Mouse (Mus musculus) embryonic facial prominence, embryonic 14.5 days (tissue): ENCODE results near the gene Vax1. TPM values are rescaled to one million over a fixed set of nuclear protein-coding genes. Genes with fewer than 3 reads are reported as not detected.

ENCODE experiments used
- ATAC-seq: fragments of 200-750 bp; cut with Nextera tagmentation; 2 replicates; pipeline ENCODE4 v1.8.0; 2017; ENCODE audit warnings: low read depth, moderate number of reproducible peaks, moderate TSS enrichment
- DNase-seq: peaks from one replicate; pipeline ENCODE4 v3.0.0-alpha.2; 2015; ENCODE audit warnings: low spot score
- H3K27ac ChIP-seq: fragments of 300-500 bp; sonication (generic); replicated peaks from 2 replicates; pipeline ENCODE4 v1.5.1; 2014; ENCODE audit warnings: low read depth, mild to moderate bottlenecking, low read length, moderate library complexity
- H3K27me3 ChIP-seq: fragments of 300-500 bp; sonication (generic); replicated peaks from 2 replicates; pipeline ENCODE4 v1.6.1; 2014; ENCODE audit warnings: low read length; ENCODE audit not compliant: control insufficient read depth, insufficient read depth
- H3K36me3 ChIP-seq: fragments of 300-500 bp; sonication (generic); 2 replicates; pipeline ENCODE4 v1.6.1; 2014; ENCODE audit warnings: low read length, mixed read lengths; ENCODE audit not compliant: control insufficient read depth, insufficient read depth
- H3K4me1 ChIP-seq: fragments of 300-500 bp; sonication (generic); 2 replicates; pipeline ENCODE4 v1.6.1; 2014; ENCODE audit warnings: antibody characterized with exemption, low read length; ENCODE audit not compliant: control insufficient read depth, insufficient read depth
- H3K4me2 ChIP-seq: fragments of 300-500 bp; sonication (generic); 2 replicates; pipeline ENCODE4 v1.6.1; 2014; ENCODE audit warnings: low read depth, mild to moderate bottlenecking, low read length, moderate library complexity, mixed read lengths
- H3K4me3 ChIP-seq: fragments of 300-500 bp; sonication (generic); 2 replicates; pipeline ENCODE4 v1.5.1; 2014; ENCODE audit warnings: low read depth, mild to moderate bottlenecking, low read length
- H3K9ac ChIP-seq: fragments of 300-500 bp; sonication (generic); 2 replicates; pipeline ENCODE4 v1.6.1; 2014; ENCODE audit warnings: low read depth, mild to moderate bottlenecking, low read length, moderate library complexity, mixed read lengths
- H3K9me3 ChIP-seq: fragments of 300-500 bp; sonication (generic); 2 replicates; pipeline ENCODE4 v1.6.1; 2016; ENCODE audit warnings: low read length; ENCODE audit not compliant: control insufficient read depth
- WGBS: fragments of 180-500 bp; shearing (Covaris S2); extraction: QIAGEN DNeasy Blood & Tissue Kit; methylation state at CpG from one replicate; pipeline ENCODE4 v1.1.7; 2014; 5-methylcytosine and 5-hydroxymethylcytosine counted together
- polyA plus RNA-seq: library from polyadenylated mRNA; unstranded; fragments of >200 nt; fragmentation: Nextera tagmentation; extraction: Ambion mirVana; gene quantifications from 2 replicates; pipeline ENCODE4 v1.2.1, GENCODE M21; 2014

Gene Vax1
- 0.26 TPM in 1 of 2 replicates, not detected in the other for polyA plus RNA-seq

GRCm38 (mm10) chr19:59169936-59170765, at the start of gene Vax1:
Gene Vax1 (minus strand): TSS chr19:59170056.
- Histone ChIP-seq H3K36me3 (no peaks in the 10 kb centered on the region), H3K27me3 (peaks cover 98% of the 10 kb centered on the region), H3K27ac (no peak within 1 kb of the TSS), H3K4me2 (peak within 1 kb of the TSS; percentile 48), H3K9ac (peak within 1 kb of the TSS; percentile 27), H3K4me1 (peaks cover 8% of the 10 kb centered on the region; the same call in 1 of the 2 replicates), H3K4me3 (peak within 1 kb of the TSS; percentile 32), H3K9me3 (no peaks in the 10 kb centered on the region)
- no peak for DNase-seq
- ATAC-seq, result no peak
- under 1% methylated on average over 50 of the region's 54 CpGs for WGBS

- DNase-seq (no peak), ATAC-seq (no peak)
- no peaks in the 10 kb centered on the region for H3K36me3 ChIP-seq
- H3K9me3 ChIP-seq, result no peaks in the 10 kb centered on the region
- H3K27me3 ChIP-seq, result no peaks in the 10 kb centered on the region
- WGBS, result 89% methylated on average over 8 of the region's 8 CpGs
- H3K27ac ChIP-seq, result no peak within 1 kb of the TSS
- H3K4me3 ChIP-seq, result no peak within 1 kb of the TSS
- H3K4me1 ChIP-seq, result no peaks in the 10 kb centered on the region
- H3K4me2 ChIP-seq, result no peak within 1 kb of the TSS
- H3K9ac ChIP-seq, result no peak within 1 kb of the TSS
These were observed 49.1 kb upstream of the Vax1 start, which contains the start of gene Kcnk18 for GRCm38 (mm10) chr19:59218991-59219390. Gene Kcnk18 (plus strand): TSS chr19:59219214.

GRCm38 (mm10) chr19:59216891-59217290, 47.0 kb upstream of the Vax1 start:
- ATAC-seq, result no peak
- no peak overlapping the region for H3K4me2 ChIP-seq
- H3K4me1 ChIP-seq, result no peaks in the 10 kb centered on the region
- no peak overlapping the region for H3K9ac ChIP-seq
- DNase-seq, result no peak
- no peaks in the 10 kb centered on the region for H3K9me3 ChIP-seq
- H3K27ac ChIP-seq, result no peak overlapping the region
- no peaks in the 10 kb centered on the region for H3K36me3 ChIP-seq
- H3K4me3 ChIP-seq, result no peak overlapping the region
- 81% methylated on average over 3 of the region's 3 CpGs for WGBS
- no peaks in the 10 kb centered on the region for H3K27me3 ChIP-seq

- 58% methylated on average over 2 of the region's 2 CpGs for whole genome bisulfite sequencing
- no peak for ATAC-seq
- Histone ChIP-seq H3K4me3 (no peak overlapping the region), H3K4me1 (no peaks in the 10 kb centered on the region), H3K27ac (no peak overlapping the region), H3K9ac (no peak overlapping the region), H3K27me3 (no peaks in the 10 kb centered on the region), H3K36me3 (no peaks in the 10 kb centered on the region), H3K4me2 (no peak overlapping the region), H3K9me3 (no peaks in the 10 kb centered on the region)
- no peak for DNase-seq
These were observed 39.1 kb upstream of the Vax1 start for GRCm38 (mm10) chr19:59208986-59209385.

- no peaks in the 10 kb centered on the region for H3K36me3 ChIP-seq
- H3K27me3 ChIP-seq, result no peaks in the 10 kb centered on the region
- ATAC-seq (no peak; the same call in 1 of the 2 replicates), DNase-seq (peak; percentile 74)
- no peak overlapping the region for H3K27ac ChIP-seq
- 19% methylated on average over 5 of the region's 5 CpGs for WGBS
- H3K4me2 ChIP-seq, result no peak overlapping the region
- H3K4me1 ChIP-seq, result no peaks in the 10 kb centered on the region
- no peak overlapping the region for H3K9ac ChIP-seq
- no peak overlapping the region for H3K4me3 ChIP-seq
- H3K9me3 ChIP-seq, result no peaks in the 10 kb centered on the region
These were observed 38.6 kb upstream of the Vax1 start for GRCm38 (mm10) chr19:59208475-59208874.

- H3K9me3 ChIP-seq, result peaks cover 12% of the 10 kb centered on the region; the same call in 1 of the 2 replicates
- DNase-seq (peak; percentile 49), ATAC-seq (no peak)
- H3K4me2 ChIP-seq, result no peak overlapping the region
- 40% methylated on average over 7 of the region's 7 CpGs for WGBS
- peaks cover 48% of the 10 kb centered on the region for H3K27me3 ChIP-seq
- H3K4me1 ChIP-seq, result peaks cover 4% of the 10 kb centered on the region; the same call in 1 of the 2 replicates
- H3K36me3 ChIP-seq, result no peaks in the 10 kb centered on the region
- H3K27ac ChIP-seq, result no peak overlapping the region
- no peak overlapping the region for H3K4me3 ChIP-seq
- H3K9ac ChIP-seq, result no peak overlapping the region
These were observed 28.3 kb upstream of the Vax1 start for GRCm38 (mm10) chr19:59198161-59198560.

- Histone ChIP-seq H3K4me3 (no peak overlapping the region), H3K27me3 (peaks cover 67% of the 10 kb centered on the region), H3K4me2 (no peak overlapping the region), H3K9ac (no peak overlapping the region), H3K9me3 (peaks cover 10% of the 10 kb centered on the region; the same call in 1 of the 2 replicates), H3K4me1 (peaks cover 4% of the 10 kb centered on the region; the same call in 1 of the 2 replicates), H3K27ac (no peak overlapping the region), H3K36me3 (no peaks in the 10 kb centered on the region)
- 4% methylated on average over 14 of the region's 15 CpGs for WGBS
- DNase-seq (peak; percentile 63), ATAC-seq (peak; percentile 68; the same call in 1 of the 2 replicates)
These were observed 26.3 kb upstream of the Vax1 start for GRCm38 (mm10) chr19:59196111-59196666.

GRCm38 (mm10) chr19:59195181-59195770, 25.4 kb upstream of the Vax1 start:
- H3K9ac ChIP-seq, result no peak overlapping the region
- H3K4me2 ChIP-seq, result no peak overlapping the region
- peaks cover 4% of the 10 kb centered on the region; the same call in 1 of the 2 replicates for H3K4me1 ChIP-seq
- H3K36me3 ChIP-seq, result no peaks in the 10 kb centered on the region
- ATAC-seq (no peak), DNase-seq (no peak)
- no peak overlapping the region for H3K4me3 ChIP-seq
- 11% methylated on average over 9 of the region's 9 CpGs for WGBS
- peaks cover 8% of the 10 kb centered on the region; the same call in 1 of the 2 replicates for H3K9me3 ChIP-seq
- peaks cover 77% of the 10 kb centered on the region for H3K27me3 ChIP-seq
- no peak overlapping the region for H3K27ac ChIP-seq
